Mouse (Mus musculus): ENCODE data around the gene Gm28374. TPM values are rescaled to one million over a fixed set of nuclear protein-coding genes. Genes with fewer than 3 reads are reported as not detected.
"Not testable (repeated sequence)": the region's sequence is repeated elsewhere in the genome, so short reads cannot be mapped to it uniquely, and the experiment has no call there.

Gene Gm28374
- 1.4 and 1.5 TPM in 2 replicates for polyA plus RNA-seq (2015; fragmentation: Nextera tagmentation; extraction: Ambion mirVana)

DNA sequence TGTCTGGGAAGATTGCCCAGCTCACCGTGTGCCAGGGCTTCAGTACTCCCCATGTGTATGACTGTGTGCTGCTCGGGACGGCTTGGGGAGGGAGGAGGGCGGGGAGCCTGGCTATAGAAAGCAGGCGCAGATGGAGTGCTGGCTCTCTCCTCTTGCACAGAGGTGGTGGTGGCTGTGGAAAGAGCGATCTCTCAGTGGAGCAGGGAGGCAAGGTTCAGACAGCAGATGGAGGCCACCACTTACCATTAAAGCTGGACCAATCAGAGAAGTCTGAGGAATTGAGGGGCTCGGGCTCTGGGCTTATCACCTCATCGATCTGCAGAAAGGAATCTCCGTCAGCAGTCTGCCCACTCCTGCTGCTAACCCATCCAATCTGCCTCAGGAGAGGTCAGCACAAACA, at the start of gene Gm28374:
Gene Gm28374 (minus strand): TSS at position 101 of the 400 bp plus-strand sequence.
- Histone ChIP-seq H3K9me3 (ENCODE audit: control insufficient read depth, low read length) (no peaks in the 10 kb centered on the region), H3K27me3 (ENCODE audit: control insufficient read depth, insufficient read depth, low read depth, low read length) (no peaks in the 10 kb centered on the region), H3K4me3 (ENCODE audit: low read length) (no peak within 1 kb of the TSS), H3K4me2 (ENCODE audit: low read depth, low read length) (no peak within 1 kb of the TSS), H3K9ac (ENCODE audit: low read length) (no peak within 1 kb of the TSS), H3K36me3 (ENCODE audit: control insufficient read depth, insufficient read depth, low read length) (peaks cover 14% of the 10 kb centered on the region; the same call in 1 of the 2 replicates), H3K4me1 (replicated peaks; ENCODE audit: control insufficient read depth, insufficient read depth, low read length) (peaks cover 13% of the 10 kb centered on the region), H3K27ac (ENCODE audit: low read length) (no peak within 1 kb of the TSS)
- ATAC-seq (ENCODE audit: low read depth), result no peak
- 82% methylated on average over 9 of the region's 9 CpGs for WGBS

- H3K27ac ChIP-seq (ENCODE audit: low read length); H3K4me1 ChIP-seq (replicated peaks; ENCODE audit: control insufficient read depth, insufficient read depth, low read length); H3K9me3 ChIP-seq (ENCODE audit: control insufficient read depth, low read length); H3K9ac ChIP-seq (ENCODE audit: low read length); H3K4me2 ChIP-seq (ENCODE audit: low read depth, low read length); H3K27me3 ChIP-seq (ENCODE audit: control insufficient read depth, insufficient read depth, low read depth, low read length); H3K36me3 ChIP-seq (ENCODE audit: control insufficient read depth, insufficient read depth, low read length); H3K4me3 ChIP-seq (ENCODE audit: low read length): not testable (repeated sequence)
- 0 out of 2 replicates have a peak, but pooled peaks have one; percentile 6 for ATAC-seq (ENCODE audit: low read depth)
- 69% methylated on average over 7 of the region's 7 CpGs for WGBS
These were observed 48.5 kb upstream of the Gm28374 start for GRCm38 (mm10) chr19:6130414-6131128.

DNA sequence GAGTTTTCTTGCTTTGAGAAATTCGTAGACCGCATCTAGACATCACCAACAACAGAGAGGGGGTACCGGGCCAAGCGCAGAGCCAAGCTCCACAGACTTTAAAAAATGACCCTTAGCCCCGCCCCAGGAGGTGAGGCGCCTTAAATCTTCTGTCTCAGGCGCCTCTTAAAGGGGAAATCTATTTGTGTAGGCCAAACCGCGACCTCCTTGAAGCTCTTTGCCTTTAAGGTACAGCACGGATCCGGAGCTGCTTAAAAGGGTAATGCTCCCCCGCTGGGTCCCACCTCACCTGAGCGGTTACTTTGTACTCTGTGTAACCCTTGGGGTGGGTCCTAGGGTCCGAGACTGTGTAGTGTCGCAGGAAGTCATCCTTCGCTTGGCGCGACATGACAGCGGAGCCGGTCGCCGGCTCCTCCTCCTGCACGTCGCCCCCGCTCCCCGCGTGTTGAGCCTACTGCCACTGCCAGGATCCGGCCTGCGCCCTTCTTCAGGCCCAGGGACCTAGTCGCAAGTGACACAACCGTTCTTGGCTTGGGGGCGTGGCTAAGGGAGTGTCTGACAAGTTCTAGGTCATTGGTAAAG, 45.8 kb upstream of the Gm28374 start, which contains the start of gene Snx15:
Gene Snx15 (minus strand): TSS at position 545 of the 582 bp plus-strand sequence.
- no peaks in the 10 kb centered on the region for H3K27me3 ChIP-seq (ENCODE audit: control insufficient read depth, insufficient read depth, low read depth, low read length)
- peaks cover 4% of the 10 kb centered on the region for H3K4me1 ChIP-seq (replicated peaks; ENCODE audit: control insufficient read depth, insufficient read depth, low read length)
- H3K4me2 ChIP-seq (ENCODE audit: low read depth, low read length), result peak within 1 kb of the TSS; percentile 67
- peak within 1 kb of the TSS; percentile 93 for H3K27ac ChIP-seq (ENCODE audit: low read length)
- peak within 1 kb of the TSS; percentile 77 for H3K9ac ChIP-seq (ENCODE audit: low read length)
- peak; percentile 96 for ATAC-seq (ENCODE audit: low read depth)
- H3K36me3 ChIP-seq (ENCODE audit: control insufficient read depth, insufficient read depth, low read length), result no peaks in the 10 kb centered on the region
- H3K9me3 ChIP-seq (ENCODE audit: control insufficient read depth, low read length), result no peaks in the 10 kb centered on the region
- under 1% methylated on average over 32 of the region's 32 CpGs for WGBS
- peak within 1 kb of the TSS; percentile 68 for H3K4me3 ChIP-seq (ENCODE audit: low read length)

DNA sequence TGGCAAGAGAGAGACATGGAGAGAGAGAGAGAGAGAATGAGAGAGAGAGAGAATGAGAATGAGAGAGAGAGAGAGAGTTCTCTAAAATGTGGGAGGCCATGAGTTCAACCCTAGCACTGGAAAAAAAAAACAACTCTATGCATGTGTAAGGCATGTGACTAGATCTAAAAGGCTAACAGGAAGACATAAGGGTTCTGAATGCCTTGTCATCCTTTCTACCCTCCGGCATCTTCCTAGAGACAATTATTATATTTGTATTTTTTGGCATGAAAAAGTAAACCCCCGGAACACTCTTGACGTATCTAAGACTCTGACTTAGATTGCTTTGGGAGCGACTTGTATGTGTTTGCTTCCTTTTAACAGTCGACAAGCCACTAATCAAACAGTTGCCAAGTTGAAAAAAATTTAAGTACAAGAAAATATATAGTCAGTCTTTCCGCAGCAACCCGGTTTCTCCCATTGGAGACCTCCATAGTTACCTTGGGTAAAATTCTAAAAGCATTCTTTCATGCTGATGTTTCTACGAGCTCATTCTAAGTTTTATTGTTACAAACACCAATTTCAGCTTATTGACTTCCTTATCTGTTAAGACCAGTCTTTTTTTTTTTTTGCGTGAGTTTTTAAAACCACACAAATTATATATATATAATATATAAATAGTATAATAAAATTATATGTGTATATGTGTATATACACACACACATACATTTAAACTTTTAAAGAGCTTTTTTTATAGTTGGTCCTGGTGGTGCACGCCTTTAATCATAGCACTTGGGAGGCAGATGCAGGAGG, 44.9 kb upstream of the Gm28374 start:
- Histone ChIP-seq H3K27me3 (ENCODE audit: control insufficient read depth, insufficient read depth, low read depth, low read length) (no peaks in the 10 kb centered on the region), H3K4me2 (ENCODE audit: low read depth, low read length) (peak overlapping the region; percentile 67), H3K36me3 (ENCODE audit: control insufficient read depth, insufficient read depth, low read length) (no peaks in the 10 kb centered on the region), H3K9ac (ENCODE audit: low read length) (peak overlapping the region; percentile 77), H3K27ac (ENCODE audit: low read length) (peak overlapping the region; percentile 93), H3K9me3 (ENCODE audit: control insufficient read depth, low read length) (no peaks in the 10 kb centered on the region), H3K4me1 (replicated peaks; ENCODE audit: control insufficient read depth, insufficient read depth, low read length) (peaks cover 4% of the 10 kb centered on the region), H3K4me3 (ENCODE audit: low read length) (peak overlapping the region; percentile 68)
- 61% methylated on average over 10 of the region's 10 CpGs for WGBS
- no peak for ATAC-seq (ENCODE audit: low read depth)

DNA sequence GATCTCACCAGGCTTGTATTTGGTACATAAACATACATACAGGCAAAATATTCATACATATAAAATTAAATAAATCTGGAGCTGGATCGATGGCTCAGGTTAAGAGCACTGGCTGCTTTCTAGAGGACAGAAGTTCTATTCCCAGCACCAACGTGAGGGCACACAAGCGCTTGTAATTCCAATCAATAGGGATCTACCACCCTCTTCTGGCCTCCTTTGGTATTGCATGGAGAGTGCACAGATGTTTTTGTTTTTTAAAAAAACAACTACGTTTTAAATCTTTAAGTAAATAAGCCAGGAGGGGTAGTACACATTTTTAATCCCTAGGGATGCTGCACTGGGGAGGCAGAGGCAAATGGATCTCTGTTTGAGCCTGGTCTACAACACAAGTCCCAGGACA, 44.2 kb upstream of the Gm28374 start:
- Histone ChIP-seq H3K36me3 (ENCODE audit: control insufficient read depth, insufficient read depth, low read length) (no peaks in the 10 kb centered on the region), H3K9ac (ENCODE audit: low read length) (no peak overlapping the region), H3K4me2 (ENCODE audit: low read depth, low read length) (no peak overlapping the region), H3K4me1 (replicated peaks; ENCODE audit: control insufficient read depth, insufficient read depth, low read length) (peaks cover 4% of the 10 kb centered on the region), H3K9me3 (ENCODE audit: control insufficient read depth, low read length) (no peaks in the 10 kb centered on the region), H3K4me3 (ENCODE audit: low read length) (no peak overlapping the region), H3K27me3 (ENCODE audit: control insufficient read depth, insufficient read depth, low read depth, low read length) (no peaks in the 10 kb centered on the region), H3K27ac (ENCODE audit: low read length) (no peak overlapping the region)
- WGBS, result 26% methylated on average over 4 of the region's 4 CpGs
- no peak for ATAC-seq (ENCODE audit: low read depth)

DNA sequence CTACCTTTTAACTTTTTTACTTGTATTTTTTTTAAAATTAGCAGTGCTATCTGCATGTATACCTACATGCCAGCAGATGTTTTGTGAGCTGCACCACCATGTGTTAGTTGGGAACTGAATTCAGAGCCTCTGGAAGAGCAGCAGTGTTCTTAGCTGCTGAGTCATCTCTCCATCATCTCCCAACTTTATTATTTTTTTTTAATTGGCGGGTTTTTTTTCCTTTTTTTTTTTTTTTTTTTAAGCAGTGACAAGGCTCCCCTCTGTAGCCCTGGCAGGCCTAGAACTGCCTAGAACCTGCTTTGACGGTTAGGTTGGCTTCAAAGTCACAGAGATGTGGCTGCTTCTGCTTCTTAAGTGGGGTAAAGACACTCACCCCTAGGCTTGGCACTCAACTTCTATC, 42.8 kb upstream of the Gm28374 start:
- H3K4me1 ChIP-seq (replicated peaks; ENCODE audit: control insufficient read depth, insufficient read depth, low read length), result peaks cover 4% of the 10 kb centered on the region
- no peak for ATAC-seq (ENCODE audit: low read depth)
- H3K27me3 ChIP-seq (ENCODE audit: control insufficient read depth, insufficient read depth, low read depth, low read length), result no peaks in the 10 kb centered on the region
- H3K36me3 ChIP-seq (ENCODE audit: control insufficient read depth, insufficient read depth, low read length), result no peaks in the 10 kb centered on the region
- no peak overlapping the region for H3K27ac ChIP-seq (ENCODE audit: low read length)
- no peaks in the 10 kb centered on the region for H3K9me3 ChIP-seq (ENCODE audit: control insufficient read depth, low read length)
- no peak overlapping the region for H3K4me3 ChIP-seq (ENCODE audit: low read length)
- no peak overlapping the region for H3K9ac ChIP-seq (ENCODE audit: low read length)
- no peak overlapping the region for H3K4me2 ChIP-seq (ENCODE audit: low read depth, low read length)
- WGBS, result 70% methylated on average over 2 of the region's 2 CpGs

DNA sequence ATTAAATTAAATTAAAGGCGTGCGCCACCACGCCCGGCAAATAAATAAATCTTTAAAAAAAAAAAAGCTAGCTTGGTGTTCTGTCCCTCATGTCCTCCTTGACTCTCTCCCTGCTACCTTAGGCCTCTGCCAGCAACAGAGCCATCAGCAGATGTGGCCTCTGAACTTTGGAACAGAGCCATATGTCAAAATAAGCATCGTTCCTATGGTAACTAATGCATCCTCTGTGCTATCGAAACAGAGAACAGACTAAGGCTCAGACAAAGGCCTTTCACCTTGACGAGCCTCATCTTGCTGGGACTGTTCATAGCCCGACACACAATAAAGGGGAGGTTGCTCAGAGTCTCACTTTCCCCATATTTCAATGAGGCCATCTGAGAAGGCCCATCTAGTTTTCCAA, 41.3 kb upstream of the Gm28374 start:
- peaks cover 7% of the 10 kb centered on the region for H3K4me1 ChIP-seq (replicated peaks; ENCODE audit: control insufficient read depth, insufficient read depth, low read length)
- ATAC-seq (ENCODE audit: low read depth), result no peak
- no peak overlapping the region for H3K4me3 ChIP-seq (ENCODE audit: low read length)
- WGBS, result 65% methylated on average over 8 of the region's 8 CpGs
- H3K9me3 ChIP-seq (ENCODE audit: control insufficient read depth, low read length), result no peaks in the 10 kb centered on the region
- no peaks in the 10 kb centered on the region for H3K27me3 ChIP-seq (ENCODE audit: control insufficient read depth, insufficient read depth, low read depth, low read length)
- H3K4me2 ChIP-seq (ENCODE audit: low read depth, low read length), result no peak overlapping the region
- H3K36me3 ChIP-seq (ENCODE audit: control insufficient read depth, insufficient read depth, low read length), result no peaks in the 10 kb centered on the region
- no peak overlapping the region for H3K9ac ChIP-seq (ENCODE audit: low read length)
- no peak overlapping the region for H3K27ac ChIP-seq (ENCODE audit: low read length)

GRCm38 (mm10) chr19:6121761-6122160, 39.7 kb upstream of the Gm28374 start:
- Histone ChIP-seq H3K4me1 (replicated peaks; ENCODE audit: control insufficient read depth, insufficient read depth, low read length) (peaks cover 10% of the 10 kb centered on the region), H3K27me3 (ENCODE audit: control insufficient read depth, insufficient read depth, low read depth, low read length) (no peaks in the 10 kb centered on the region), H3K27ac (ENCODE audit: low read length) (no peak overlapping the region), H3K9ac (ENCODE audit: low read length) (no peak overlapping the region), H3K4me2 (ENCODE audit: low read depth, low read length) (no peak overlapping the region), H3K4me3 (ENCODE audit: low read length) (no peak overlapping the region), H3K9me3 (ENCODE audit: control insufficient read depth, low read length) (no peaks in the 10 kb centered on the region), H3K36me3 (ENCODE audit: control insufficient read depth, insufficient read depth, low read length) (no peaks in the 10 kb centered on the region)
- 26% methylated on average over 19 of the region's 19 CpGs for WGBS
- ATAC-seq (ENCODE audit: low read depth), result no peak

DNA sequence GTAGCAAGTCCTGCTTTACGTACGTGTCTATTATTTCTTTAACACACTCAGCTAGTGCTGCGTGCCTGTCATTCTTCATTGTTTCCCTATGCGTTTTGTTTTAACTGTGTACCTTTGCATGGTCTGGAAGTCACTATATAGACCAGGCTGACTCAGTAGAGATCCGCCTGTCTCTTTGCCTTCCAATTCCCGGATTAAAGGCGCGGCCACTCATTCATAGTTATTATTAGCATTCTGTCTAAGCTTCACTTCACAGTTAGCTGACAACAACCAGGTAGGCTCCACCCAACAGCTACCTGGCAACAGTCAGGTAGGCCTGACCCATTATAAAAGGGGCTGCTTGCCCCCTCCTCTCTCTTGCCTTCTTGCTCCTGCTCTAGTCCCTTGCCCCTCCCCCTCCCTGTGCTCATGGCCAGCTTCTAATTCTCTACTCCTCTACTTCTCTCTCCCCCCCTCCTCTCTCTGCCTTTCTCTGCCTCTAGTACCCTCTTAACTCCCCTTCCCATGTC, 36.7 kb upstream of the Gm28374 start:
- H3K36me3 ChIP-seq (ENCODE audit: control insufficient read depth, insufficient read depth, low read length), result peaks cover 18% of the 10 kb centered on the region
- peak overlapping the region; percentile 64 for H3K9ac ChIP-seq (ENCODE audit: low read length)
- peaks cover 15% of the 10 kb centered on the region for H3K4me1 ChIP-seq (replicated peaks; ENCODE audit: control insufficient read depth, insufficient read depth, low read length)
- WGBS, result 0% methylated on average over 8 of the region's 8 CpGs
- H3K27me3 ChIP-seq (ENCODE audit: control insufficient read depth, insufficient read depth, low read depth, low read length), result no peaks in the 10 kb centered on the region
- peak overlapping the region; percentile 89 for H3K4me3 ChIP-seq (ENCODE audit: low read length)
- ATAC-seq (ENCODE audit: low read depth), result peak; percentile 34
- H3K27ac ChIP-seq (ENCODE audit: low read length), result peak overlapping the region; percentile 99
- H3K4me2 ChIP-seq (ENCODE audit: low read depth, low read length), result peak overlapping the region; percentile 80
- no peaks in the 10 kb centered on the region for H3K9me3 ChIP-seq (ENCODE audit: control insufficient read depth, low read length)

Measured in lung, embryonic 16.5 days (tissue).